Mouse (Mus musculus): ENCODE measurements at regions not wholly inside any gene's neighbourhood (a gene's known extent, or its start where the extent isn't known, plus 50 kb on each side); places are given as distances from the start of the nearest gene placed in this dataset.

GRCm38 (mm10) chr16:85307940-85308339, 134.4 kb upstream of the App start:
- Histone ChIP-seq H3K79me2 (ENCODE audit: control insufficient read depth, insufficient read depth, low read length) (no peaks in the 10 kb centered on the region), H3K4me1 (ENCODE audit: control insufficient read depth, insufficient read depth, low read length) (no peaks in the 10 kb centered on the region), H3K27ac (replicated peaks; ENCODE audit: insufficient read depth, low read depth, low read length) (no peak overlapping the region), H3K27me3 (ENCODE audit: control insufficient read depth, insufficient read depth, low read length) (no peaks in the 10 kb centered on the region), H3K4me3 (ENCODE audit: insufficient read depth, low read depth, low read length) (no peak overlapping the region), H3K36me3 (ENCODE audit: control insufficient read depth, insufficient read depth, low read length) (no peaks in the 10 kb centered on the region), H3K9ac (ENCODE audit: low read depth, low read length) (no peak overlapping the region)
- WGBS, result 65% methylated on average over 7 of the region's 7 CpGs
- TF ChIP-seq POLR2A (IDR thresholded peaks at IDR 0.05; ENCODE audit: extremely low read depth, insufficient read depth, low read length) (no peak), CTCF (IDR thresholded peaks at IDR 0.05; ENCODE audit: low read depth, low read length) (no peak)
- DNase-seq (ENCODE audit: extremely low read depth, low read depth, low spot score), result no peak

GRCm38 (mm10) chr16:85300092-85300853, 126.7 kb upstream of the App start:
- WGBS, result 77% methylated on average over 13 of the region's 13 CpGs
- no peaks in the 10 kb centered on the region for H3K79me2 ChIP-seq (ENCODE audit: control insufficient read depth, insufficient read depth, low read length)
- H3K27ac ChIP-seq (replicated peaks; ENCODE audit: insufficient read depth, low read depth, low read length), result no peak overlapping the region
- H3K36me3 ChIP-seq (ENCODE audit: control insufficient read depth, insufficient read depth, low read length), result no peaks in the 10 kb centered on the region
- no peaks in the 10 kb centered on the region for H3K27me3 ChIP-seq (ENCODE audit: control insufficient read depth, insufficient read depth, low read length)
- no peak overlapping the region for H3K9ac ChIP-seq (ENCODE audit: low read depth, low read length)
- no peak overlapping the region for H3K4me3 ChIP-seq (ENCODE audit: insufficient read depth, low read depth, low read length)
- no peak for TF ChIP-seq CTCF (IDR thresholded peaks at IDR 0.05; ENCODE audit: low read depth, low read length)
- no peak for TF ChIP-seq POLR2A (IDR thresholded peaks at IDR 0.05; ENCODE audit: extremely low read depth, insufficient read depth, low read length)
- DNase-seq (ENCODE audit: extremely low read depth, low read depth, low spot score), result no peak
- no peaks in the 10 kb centered on the region for H3K4me1 ChIP-seq (ENCODE audit: control insufficient read depth, insufficient read depth, low read length)

- H3K79me2 ChIP-seq (ENCODE audit: control insufficient read depth, insufficient read depth, low read length), result no peaks in the 10 kb centered on the region
- no peak overlapping the region for H3K9ac ChIP-seq (ENCODE audit: low read depth, low read length)
- peak; percentile 9 for DNase-seq (ENCODE audit: extremely low read depth, low read depth, low spot score)
- TF ChIP-seq POLR2A (IDR thresholded peaks at IDR 0.05; ENCODE audit: extremely low read depth, insufficient read depth, low read length) (no peak), CTCF (IDR thresholded peaks at IDR 0.05; ENCODE audit: low read depth, low read length) (no peak)
- no peak overlapping the region for H3K27ac ChIP-seq (replicated peaks; ENCODE audit: insufficient read depth, low read depth, low read length)
- H3K4me3 ChIP-seq (ENCODE audit: insufficient read depth, low read depth, low read length), result no peak overlapping the region
- H3K27me3 ChIP-seq (ENCODE audit: control insufficient read depth, insufficient read depth, low read length), result no peaks in the 10 kb centered on the region
- no peaks in the 10 kb centered on the region for H3K4me1 ChIP-seq (ENCODE audit: control insufficient read depth, insufficient read depth, low read length)
- WGBS, result 47% methylated on average over 2 of the region's 2 CpGs
- no peaks in the 10 kb centered on the region for H3K36me3 ChIP-seq (ENCODE audit: control insufficient read depth, insufficient read depth, low read length)
Observed at GRCm38 (mm10) chr16:85298559-85298958, 125.0 kb upstream of the App start.

DNA sequence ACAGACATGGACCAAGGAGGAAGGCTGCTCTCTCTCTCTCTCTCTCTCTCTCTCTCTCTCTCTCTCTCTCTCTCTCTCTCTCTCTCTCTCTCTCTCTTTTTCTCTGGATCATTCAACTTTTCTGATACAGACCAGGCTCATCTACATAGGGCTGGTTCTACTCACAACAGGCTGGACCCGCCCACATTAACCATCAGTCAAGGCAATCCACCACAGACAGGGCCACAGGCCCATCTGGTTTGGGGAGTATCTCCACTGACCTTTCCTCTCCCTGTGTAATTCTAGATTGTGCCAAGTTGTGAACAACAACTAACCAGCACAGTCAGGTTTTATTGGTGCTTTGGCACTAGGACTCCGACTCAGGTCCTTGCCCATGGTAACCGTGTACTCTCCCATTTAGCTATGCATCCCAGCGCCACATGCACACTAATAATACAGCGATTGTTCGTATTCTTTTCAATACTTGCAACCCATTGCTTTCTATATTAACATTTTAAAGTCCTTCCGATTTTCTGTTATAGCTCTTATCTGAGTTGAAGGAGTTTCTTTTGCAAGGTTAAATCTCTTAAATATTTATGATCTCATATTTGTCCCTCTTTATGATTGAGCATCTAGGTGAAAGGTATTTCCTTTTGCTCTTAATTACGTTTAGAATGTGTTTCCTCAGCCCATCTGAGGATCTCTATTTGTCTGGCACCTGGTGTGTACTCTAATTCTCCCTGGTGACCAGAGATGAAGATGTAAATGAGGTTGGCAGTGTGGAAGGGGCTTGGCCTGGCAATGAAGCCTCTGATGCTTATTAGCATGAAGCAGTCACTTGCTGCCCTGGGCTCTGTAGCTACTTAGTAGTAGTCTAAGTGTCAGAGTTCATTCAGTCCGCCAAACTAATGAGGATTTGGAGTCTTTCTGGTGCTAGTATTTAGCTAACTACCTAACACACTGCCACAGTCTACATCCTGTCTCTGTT, 117.7 kb upstream of the App start:
- no peak overlapping the region for H3K9ac ChIP-seq (ENCODE audit: low read depth, low read length)
- no peaks in the 10 kb centered on the region for H3K79me2 ChIP-seq (ENCODE audit: control insufficient read depth, insufficient read depth, low read length)
- 85% methylated on average over 9 of the region's 9 CpGs for WGBS
- H3K27ac ChIP-seq (replicated peaks; ENCODE audit: insufficient read depth, low read depth, low read length), result no peak overlapping the region
- no peaks in the 10 kb centered on the region for H3K36me3 ChIP-seq (ENCODE audit: control insufficient read depth, insufficient read depth, low read length)
- no peak overlapping the region for H3K4me3 ChIP-seq (ENCODE audit: insufficient read depth, low read depth, low read length)
- H3K27me3 ChIP-seq (ENCODE audit: control insufficient read depth, insufficient read depth, low read length), result no peaks in the 10 kb centered on the region
- no peaks in the 10 kb centered on the region for H3K4me1 ChIP-seq (ENCODE audit: control insufficient read depth, insufficient read depth, low read length)
- no peak for DNase-seq (ENCODE audit: extremely low read depth, low read depth, low spot score)
- no peak for TF ChIP-seq POLR2A (IDR thresholded peaks at IDR 0.05; ENCODE audit: extremely low read depth, insufficient read depth, low read length)
- no peak for TF ChIP-seq CTCF (IDR thresholded peaks at IDR 0.05; ENCODE audit: low read depth, low read length)

- H3K4me1 ChIP-seq (ENCODE audit: control insufficient read depth, insufficient read depth, low read length), result no peaks in the 10 kb centered on the region
- H3K36me3 ChIP-seq (ENCODE audit: control insufficient read depth, insufficient read depth, low read length), result no peaks in the 10 kb centered on the region
- no peak overlapping the region for H3K4me3 ChIP-seq (ENCODE audit: insufficient read depth, low read depth, low read length)
- DNase-seq (ENCODE audit: extremely low read depth, low read depth, low spot score), result no peak
- H3K27me3 ChIP-seq (ENCODE audit: control insufficient read depth, insufficient read depth, low read length), result no peaks in the 10 kb centered on the region
- no peak overlapping the region for H3K27ac ChIP-seq (replicated peaks; ENCODE audit: insufficient read depth, low read depth, low read length)
- no peak for TF ChIP-seq CTCF (IDR thresholded peaks at IDR 0.05; ENCODE audit: low read depth, low read length)
- TF ChIP-seq POLR2A (IDR thresholded peaks at IDR 0.05; ENCODE audit: extremely low read depth, insufficient read depth, low read length), result no peak
- WGBS, result 59% methylated on average over 1 of the region's 1 CpGs
- H3K9ac ChIP-seq (ENCODE audit: low read depth, low read length), result no peak overlapping the region
- H3K79me2 ChIP-seq (ENCODE audit: control insufficient read depth, insufficient read depth, low read length), result no peaks in the 10 kb centered on the region
Observed at GRCm38 (mm10) chr16:85277862-85278261, 104.3 kb upstream of the App start.

Measured in liver, adult 2 months (tissue).